ENCODE assay signal across 8 mouse cellular contexts in genomic region chr4:33586615-33587451, GRCm38 (mm10).
DNase-seq lines count a peak whose midpoint lies in the region; ATAC-seq and TF ChIP-seq lines count a peak whose summit lies in the region.

No protein-coding gene starts in this region.

- WGBS in forebrain, embryonic 10.5 days: 8% methylated on average over 15 of the region's 15 CpGs
- 11% methylated on average over 15 of the region's 15 CpGs for WGBS in heart, postnatal 0 days
- WGBS in lung, adult 2 months: 12% methylated on average over 15 of the region's 15 CpGs
- 10% methylated on average over 15 of the region's 15 CpGs for WGBS in neural tube, embryonic 15.5 days

- peak; percentile 42 for TF ChIP-seq CTCF in heart, postnatal 0 days (IDR thresholded peaks at IDR 0.05; ENCODE audit: low read depth)
- TF ChIP-seq CTCF in lung, adult 2 months (IDR thresholded peaks at IDR 0.05; ENCODE audit: insufficient read depth, low read length): peak; percentile 38

- peak overlapping the region; percentile 52 for H3K4me2 ChIP-seq in heart, postnatal 0 days (ENCODE audit: low read depth, low read length)
- peak overlapping the region; percentile 56 for H3K4me2 ChIP-seq in neural tube, embryonic 15.5 days

- no peak for TF ChIP-seq EP300 in heart, postnatal 0 days (IDR thresholded peaks at IDR 0.05; ENCODE audit: low read depth)

- H3K27me3 ChIP-seq in forebrain, embryonic 10.5 days (ENCODE audit: poor library complexity, severe bottlenecking): peaks cover 11% of the 10 kb centered on the region; the same call in 1 of the 2 replicates
- peaks cover 31% of the 10 kb centered on the region; the same call in 1 of the 2 replicates for H3K27me3 ChIP-seq in heart, postnatal 0 days (ENCODE audit: control insufficient read depth, insufficient read depth, low read length)
- no peaks in the 10 kb centered on the region for H3K27me3 ChIP-seq in neural tube, embryonic 15.5 days (replicated peaks)

- no peak for TF ChIP-seq POLR2A in lung, adult 2 months (IDR thresholded peaks at IDR 0.05; ENCODE audit: borderline replicate concordance, extremely low read depth, low read depth, low read length)

- H3K4me3 ChIP-seq in forebrain, embryonic 10.5 days: peak overlapping the region; percentile 41
- H3K4me3 ChIP-seq in heart, postnatal 0 days (ENCODE audit: low read depth, low read length): peak overlapping the region; percentile 23
- H3K4me3 ChIP-seq in lung, adult 2 months (replicated peaks; ENCODE audit: extremely low read depth, low read depth, low read length): no peak overlapping the region
- H3K4me3 ChIP-seq in neural tube, embryonic 15.5 days (replicated peaks): peak overlapping the region; percentile 32

- H3K9ac ChIP-seq in heart, postnatal 0 days (replicated peaks; ENCODE audit: low read depth, low read length): no peak overlapping the region
- peak overlapping the region; percentile 20 for H3K9ac ChIP-seq in neural tube, embryonic 15.5 days (replicated peaks)

- peak overlapping the region; percentile 79 for H3K27ac ChIP-seq in forebrain, embryonic 10.5 days
- H3K27ac ChIP-seq in heart, postnatal 0 days (ENCODE audit: low read depth): no peak overlapping the region
- H3K27ac ChIP-seq in neural tube, embryonic 15.5 days (replicated peaks): peak overlapping the region; percentile 78

- H3K9me3 ChIP-seq in forebrain, embryonic 10.5 days: no peaks in the 10 kb centered on the region
- H3K9me3 ChIP-seq in heart, postnatal 0 days (replicated peaks; ENCODE audit: control insufficient read depth, low read length): no peaks in the 10 kb centered on the region
- no peaks in the 10 kb centered on the region for H3K9me3 ChIP-seq in neural tube, embryonic 15.5 days (replicated peaks)

- H3K4me1 ChIP-seq in forebrain, embryonic 10.5 days: peaks cover 39% of the 10 kb centered on the region
- H3K4me1 ChIP-seq in heart, postnatal 0 days (ENCODE audit: control insufficient read depth, insufficient read depth): peaks cover 13% of the 10 kb centered on the region; the same call in 1 of the 2 replicates
- no peaks in the 10 kb centered on the region for H3K4me1 ChIP-seq in lung, adult 2 months (ENCODE audit: control insufficient read depth, insufficient read depth, low read length)
- H3K4me1 ChIP-seq in neural tube, embryonic 15.5 days: peaks cover 25% of the 10 kb centered on the region

- DNase-seq in CD4-positive helper T cell, adult 2 months (ENCODE audit: low read depth, low spot score): peak; percentile 69
- peak; percentile 32 for DNase-seq in T-cell, adult 2 months (ENCODE audit: low spot score)
- peak; percentile 48 for DNase-seq in forebrain, embryonic 10.5 days (ENCODE audit: extremely low spot score, low spot score)
- DNase-seq in heart, postnatal 0 days (ENCODE audit: low spot score): peak; percentile 55
- DNase-seq in kidney, postnatal 10 days: peak; percentile 67
- DNase-seq in lung, adult 2 months: no peak
- no peak for DNase-seq in spleen, adult 18-20 months

- 0 out of 2 replicates have a peak, but pooled peaks have one; percentile 59 for ATAC-seq in heart, postnatal 0 days (ENCODE audit: insufficient read depth, low read depth)
- peak; percentile 91 for ATAC-seq in neural tube, embryonic 15.5 days (ENCODE audit: low FRiP score)

- H3K36me3 ChIP-seq in forebrain, embryonic 10.5 days (replicated peaks): no peaks in the 10 kb centered on the region
- no peaks in the 10 kb centered on the region for H3K36me3 ChIP-seq in heart, postnatal 0 days (replicated peaks; ENCODE audit: control insufficient read depth, insufficient read depth, low read length)
- no peaks in the 10 kb centered on the region for H3K36me3 ChIP-seq in neural tube, embryonic 15.5 days

Comparison
In these comparisons a context has a peak if more than half of its experiments do, and no peak if none do; other contexts are left out.
1. DNase-seq: peak in CD4-positive helper T cell, adult 2 months (single experiment), T-cell, adult 2 months (single experiment), forebrain, embryonic 10.5 days (single experiment), heart, postnatal 0 days (single experiment) and kidney, postnatal 10 days (single experiment); none in lung, adult 2 months (single experiment) and spleen, adult 18-20 months (0 of 2).